Mouse (Mus musculus) layer of hippocampus, postnatal 10 days (tissue): ENCODE results near the gene 4930432M17Rik. TPM values are rescaled to one million over a fixed set of nuclear protein-coding genes. Genes with fewer than 3 reads are reported as not detected.

Experiments used
- total RNA-seq, 2 experiments: library from RNA; stranded (reverse); gene quantifications; 2 replicates each; pipeline ENCODE4 v1.2.3; 2021

The 4930432M17Rik gene
- total RNA-seq, 2 experiments from 2014 or later: not detected

Other genes with a start within 250 kb of the 4930432M17Rik start
- 100 to 1,000 TPM; 128 to 134 TPM for gene Cnn3, start 244.3 kb upstream of the 4930432M17Rik start, total RNA-seq
- under 1 TPM; 0.11 to 0.14 TPM for gene Slc44a3, start 138.4 kb upstream of the 4930432M17Rik start, total RNA-seq
- 10 to 100 TPM; 38.7 to 39.1 TPM for gene F3, start 52.8 kb downstream of the 4930432M17Rik start, total RNA-seq
- gene Abcd3, start 144.5 kb downstream of the 4930432M17Rik start, total RNA-seq: 10 to 100 TPM; 74.3 to 79.7 TPM